39 mouse cellular contexts compared by ENCODE assay signal in the genomic region with DNA sequence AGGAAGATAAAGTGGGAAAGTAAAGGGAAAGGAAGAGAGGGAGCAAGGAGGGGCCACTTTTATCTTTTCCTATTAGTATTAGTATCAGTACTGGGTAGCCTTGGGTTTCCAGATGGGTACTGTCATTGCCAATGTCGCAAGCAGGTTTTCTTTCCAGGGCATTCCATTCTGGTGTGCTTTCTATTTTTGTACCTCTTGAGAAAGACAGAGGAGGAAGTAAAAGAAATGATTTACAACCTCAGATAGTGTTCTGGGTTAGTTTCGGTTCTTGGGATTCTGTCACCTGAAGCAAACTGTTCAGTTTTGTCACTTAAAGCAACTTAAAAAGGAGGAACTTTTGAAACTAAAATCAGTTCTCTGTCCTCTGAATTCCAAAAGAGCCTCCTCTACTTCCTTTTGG. TPM values are rescaled to one million over a fixed set of nuclear protein-coding genes. Genes with fewer than 3 reads are reported as not detected.
DNase-seq lines count a peak whose midpoint lies in the region; TF ChIP-seq lines count a peak whose summit lies in the region.
"Had no signal": no experiment of that assay in that cellular context is flagged by ENCODE, and none has a peak within 500 bp of the region (broad histone marks: within the 10 kb centered on the region; RNA-seq: fewer than 3 reads in every experiment).

No protein-coding gene starts in this region.

- peak; percentile 4 to 53 for DNase-seq in adrenal gland, adult (ENCODE audit: inconsistent age in 2 of 2, low spot score in 1 of 2)
- DNase-seq in adrenal gland, adult 18-20 months (ENCODE audit: low spot score in 2 of 2) = no peak
- DNase-seq in lung, postnatal 10 days = peak; percentile 5
- no peak for DNase-seq in lung, adult 2 months
- DNase-seq in lung, postnatal 36 days = peak; percentile 44
- DNase-seq in frontal cortex, postnatal 14 days (ENCODE audit: low spot score in 2 of 2) = no peak
- no peak for DNase-seq in heart, adult 11 months
- DNase-seq: cerebellum, adult 11 months; cerebellum, adult 9-10 months; cerebellum, postnatal 36 days; embryo, embryonic 11 days; gastrocnemius, postnatal 25 days; heart, adult 2 months; heart, postnatal 4 days; kidney, postnatal 25 days; layer of hippocampus, postnatal 36 days; left cerebral cortex, postnatal 4 days; liver, postnatal 0 days; right cerebral cortex, postnatal 25 days had no signal

- TF ChIP-seq CTCF in lung, adult 2 months (IDR thresholded peaks at IDR 0.05; ENCODE audit: insufficient read depth, low read length) = no peak

- H3K4me1 ChIP-seq in lung, adult 2 months (ENCODE audit: control insufficient read depth, insufficient read depth, low read length) = no peaks in the 10 kb centered on the region; the same call in 1 of the 2 replicates
- H3K4me1 ChIP-seq: embryonic facial prominence, embryonic 12.5 days; heart, embryonic 12.5 days; hindbrain, embryonic 13.5 days; liver, embryonic 12.5 days; midbrain, embryonic 10.5 days; midbrain, embryonic 15.5 days; neural tube, embryonic 15.5 days; stomach, embryonic 15.5 days had no signal

- no peak for TF ChIP-seq POLR2A in lung, adult 2 months (IDR thresholded peaks at IDR 0.05; ENCODE audit: borderline replicate concordance, extremely low read depth, low read depth, low read length)

- WGBS in lung, adult 2 months = 78% methylated on average over 2 of the region's 2 CpGs

- no peak overlapping the region for H3K4me3 ChIP-seq in lung, adult 2 months (replicated peaks; ENCODE audit: extremely low read depth, low read depth, low read length)
- H3K4me3 ChIP-seq: embryonic facial prominence, embryonic 12.5 days; heart, adult 2 months; heart, embryonic 12.5 days; hindbrain, embryonic 13.5 days; liver, embryonic 12.5 days; midbrain, embryonic 10.5 days; midbrain, embryonic 15.5 days; neural tube, embryonic 15.5 days; stomach, embryonic 15.5 days had no signal

RNA-seq across cellular contexts. Expression of gene Dgat2l6, which starts 6.1 kb away (rescaled TPM):
- total RNA-seq in adrenal gland, adult 18-20 months (2021) = not detected
- 0.05 TPM in 1 of 2 replicates, not detected in the other for polyA plus RNA-seq in lung, adult 2 months (2012; rRNA removed)
- total RNA-seq: ES-E14; heart, adult 2 months; heart, postnatal 4 days; left cerebral cortex, postnatal 4 days had no signal
- polyA plus RNA-seq: C2C12; embryonic facial prominence, embryonic 12.5 days; forebrain, embryonic 14.5 days; heart, adult 2 months; heart, embryonic 12.5 days; heart, postnatal 0 days; intestine, postnatal 0 days; kidney, embryonic 14.5 days; limb, embryonic 14.5 days; liver, embryonic 12.5 days; liver, postnatal 0 days; macrophage; midbrain, embryonic 10.5 days; neural tube, embryonic 15.5 days; stomach, embryonic 15.5 days; urinary bladder, adult 2 months had no signal

RNA-seq across cellular contexts. Expression of gene Igbp1, which starts 24.4 kb away (rescaled TPM):
- 10 to 100 TPM; 60.7 to 66.5 TPM for total RNA-seq in adrenal gland, adult 18-20 months (2021)
- polyA plus RNA-seq in lung, adult 2 months (2012; rRNA removed) = 11.4 and 15.6 TPM in 2 replicates

RNA-seq across cellular contexts. Expression of gene Awat1, which starts 53.5 kb away (rescaled TPM):
- not detected for total RNA-seq in adrenal gland, adult 18-20 months (2021)
- polyA plus RNA-seq in lung, adult 2 months (2012; rRNA removed) = not detected in 2 replicates
- total RNA-seq: CH12.LX; ES-E14; gastrocnemius, adult 18-20 months; gastrocnemius, postnatal 25 days; heart, adult 2 months; heart, postnatal 4 days; layer of hippocampus, adult 18-20 months; layer of hippocampus, postnatal 36 days; left cerebral cortex, postnatal 4 days had no signal
- polyA plus RNA-seq: C2C12; embryonic facial prominence, embryonic 12.5 days; forebrain, embryonic 14.5 days; heart, adult 2 months; heart, embryonic 12.5 days; heart, postnatal 0 days; hindbrain, embryonic 13.5 days; intestine, postnatal 0 days; kidney, embryonic 14.5 days; limb, embryonic 14.5 days; liver, embryonic 12.5 days; liver, postnatal 0 days; midbrain, embryonic 10.5 days; midbrain, embryonic 15.5 days; neural tube, embryonic 15.5 days; stomach, embryonic 15.5 days; urinary bladder, adult 2 months had no signal

Comparison
In these comparisons a context has a peak if more than half of its experiments do, and no peak if none do; other contexts are left out.
1. DNase-seq: peak in adrenal gland, adult (2 of 2), lung, postnatal 10 days (single experiment) and lung, postnatal 36 days (single experiment); none in adrenal gland, adult 18-20 months (0 of 2), lung, adult 2 months (single experiment), frontal cortex, postnatal 14 days (0 of 2) and heart, adult 11 months (single experiment).